Mouse (Mus musculus): ENCODE measurements around the gene Zbtb48. TPM values are rescaled to one million over a fixed set of nuclear protein-coding genes. Genes with fewer than 3 reads are reported as not detected.

Gene Zbtb48
- polyA plus RNA-seq (2017; shearing (Covaris generic)): 32.4 TPM

DNA sequence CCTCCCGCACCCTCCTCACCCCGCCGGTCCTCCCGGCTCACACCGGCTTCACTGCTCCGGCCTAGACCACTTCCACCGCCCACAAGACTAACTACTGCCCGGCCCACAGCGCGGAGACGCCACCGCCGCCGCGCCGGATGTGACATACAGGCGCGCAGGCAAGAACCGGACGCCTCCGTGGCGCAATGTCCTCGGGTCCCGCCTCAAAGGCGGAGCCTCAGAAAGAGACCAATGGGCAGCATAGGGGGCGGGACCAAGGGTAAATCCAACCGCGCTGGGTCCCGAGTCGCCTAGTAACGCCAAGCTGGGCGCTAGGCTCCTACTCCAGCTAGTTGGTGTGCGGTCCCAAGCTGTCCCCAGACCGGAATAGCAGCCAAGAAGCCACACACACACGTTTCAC, at the start of gene Zbtb48:
TSS of gene Zbtb48 (minus strand) at position 148 of the 400 bp plus-strand sequence.

DNA sequence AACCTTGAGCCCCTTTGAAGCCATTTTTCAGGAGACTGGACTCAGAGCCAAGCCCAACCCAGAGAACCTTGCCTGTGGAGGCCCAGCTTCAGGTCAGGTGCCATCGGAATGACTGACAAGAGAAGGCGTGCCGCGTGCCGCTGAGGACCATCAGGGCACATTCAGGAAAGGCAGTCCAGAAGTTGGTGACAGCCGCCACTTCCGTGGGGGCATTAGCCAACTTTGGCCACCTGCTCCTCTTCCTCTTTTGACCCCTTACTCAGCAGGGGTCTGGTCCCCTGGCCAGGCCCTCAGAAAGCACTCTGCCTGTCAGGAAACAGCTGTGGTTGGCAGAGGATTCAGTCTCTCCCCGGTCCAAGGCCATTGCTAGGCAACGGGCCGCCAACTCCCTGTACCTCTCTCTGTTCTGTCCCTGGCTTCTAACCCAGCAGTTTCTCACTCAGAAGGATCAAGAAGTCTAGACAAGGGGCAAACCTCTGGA, 44.7 kb upstream of the Zbtb48 start, which contains the start of gene Plekhg5:
TSS of gene Plekhg5 (plus strand) at position 378 of the 481 bp plus-strand sequence.

GRCm38 (mm10) chr4:152038985-152039830, 11.7 kb upstream of the Zbtb48 start, which contains the start of gene Nol9:
TSS of gene Nol9 (plus strand) at chr4:152039321.

DNA sequence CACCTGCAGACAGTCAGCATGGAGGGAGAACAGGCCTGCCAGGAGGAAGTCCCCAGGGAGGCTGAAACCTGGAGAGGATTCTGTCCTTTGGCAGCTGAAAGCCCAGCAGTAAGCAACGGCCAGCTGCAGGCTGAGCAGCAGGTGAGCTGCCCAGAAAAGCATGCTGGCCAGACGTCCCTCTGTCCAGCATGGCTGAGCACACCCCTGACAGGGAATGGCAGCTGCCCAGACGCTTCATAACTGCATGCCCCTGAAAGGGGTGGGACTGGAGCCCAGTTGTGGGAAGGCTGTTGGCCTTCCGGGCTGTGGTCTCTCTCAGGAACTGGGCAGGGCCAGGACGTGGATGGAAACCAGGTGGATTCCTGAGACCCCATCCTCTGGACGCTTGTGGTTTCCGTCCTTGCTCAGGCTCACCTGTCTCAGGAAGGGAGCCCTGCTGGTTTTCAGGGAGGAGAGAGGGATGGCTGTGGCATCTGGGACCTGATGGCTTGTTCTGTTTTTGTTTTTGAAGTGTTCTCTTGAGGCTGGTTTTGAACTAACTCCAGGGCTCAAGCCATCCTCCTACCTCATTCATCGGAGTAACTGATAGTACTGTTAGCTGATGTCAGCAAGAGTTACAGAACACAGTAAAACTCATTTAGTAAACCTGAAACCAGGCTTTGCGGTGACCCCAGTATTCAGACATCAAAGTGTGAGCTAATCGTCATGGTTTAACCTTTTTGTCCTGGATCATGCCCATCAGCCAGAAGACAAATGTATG, 10.9 kb upstream of the Zbtb48 start, which contains the start of gene Tas1r1:
TSS of gene Tas1r1 (minus strand) at position 344 of the 760 bp plus-strand sequence.

DNA sequence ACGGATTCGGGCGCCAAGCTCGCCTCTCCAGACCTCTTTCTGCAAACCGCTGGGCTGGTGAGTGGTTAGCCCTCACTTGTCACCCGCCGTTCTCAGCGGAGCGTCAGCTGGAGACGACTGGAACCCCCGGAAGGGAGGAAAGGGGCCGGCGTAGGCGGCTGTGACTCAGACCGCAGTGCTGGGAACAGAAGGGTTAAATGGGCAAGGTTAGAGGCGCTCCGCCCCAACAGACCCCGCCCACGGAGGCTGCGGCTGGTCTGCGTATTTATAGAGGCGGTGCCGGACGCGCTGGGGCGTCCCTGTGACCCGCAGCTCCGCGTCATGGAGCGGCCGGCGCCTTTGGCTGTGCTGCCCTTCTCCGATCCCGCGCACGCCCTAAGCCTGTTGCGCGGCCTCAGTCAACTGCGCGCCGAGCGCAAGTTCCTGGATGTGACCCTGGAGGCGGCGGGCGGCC, 18.8 kb downstream of the Zbtb48 start, which contains the start of gene Klhl21:
TSS of gene Klhl21 (plus strand) at position 182 of the 454 bp plus-strand sequence.

DNA sequence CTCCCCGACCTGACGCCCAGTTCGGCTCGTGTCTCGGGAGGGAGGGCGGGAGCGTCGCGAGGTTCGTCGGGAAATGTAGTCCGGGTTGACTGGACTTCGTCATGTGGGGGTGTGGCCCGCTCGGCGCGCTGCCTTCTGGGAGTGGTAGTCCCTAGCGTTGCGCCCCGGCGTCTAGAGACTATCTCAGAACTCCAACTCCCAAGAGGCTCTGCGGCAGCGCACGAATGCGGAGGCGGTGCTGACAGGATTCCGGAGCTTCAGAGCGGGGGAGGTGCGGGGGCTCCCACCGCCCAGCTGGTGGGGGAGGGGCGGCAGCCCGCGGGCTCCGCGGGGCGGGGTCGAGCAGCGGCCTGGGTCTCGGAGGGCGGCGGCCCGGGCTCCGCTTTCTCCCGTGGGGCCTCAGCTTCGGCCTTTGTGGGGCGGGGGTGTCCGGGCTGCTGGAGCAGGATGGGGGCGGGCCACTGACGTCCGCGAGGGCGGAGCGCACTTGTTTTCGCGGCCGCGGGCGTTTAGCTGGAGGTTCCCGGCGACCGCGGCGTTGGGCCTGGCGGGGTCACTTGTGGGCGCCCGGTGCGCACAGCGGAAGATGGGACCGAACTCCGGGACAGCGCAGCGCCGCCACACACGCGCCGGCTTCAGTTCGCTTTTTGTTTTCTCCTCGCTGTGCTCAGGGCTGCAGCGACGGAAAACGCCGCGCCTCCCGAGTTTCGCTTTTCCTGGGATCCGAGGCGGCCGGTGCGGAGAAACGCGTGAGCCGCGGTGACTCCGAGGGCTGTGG, 31.1 kb downstream of the Zbtb48 start, which contains the start of gene Phf13:
TSS of gene Phf13 (minus strand) at position 86 of the 778 bp plus-strand sequence.

GRCm38 (mm10) chr4:151988342-151989109, 38.9 kb downstream of the Zbtb48 start, which contains the start of gene Thap3:
TSS of gene Thap3 (minus strand) at chr4:151988997.

Other genes starting within 250 kb of the Zbtb48 start
- 41.7 TPM for gene Camta1, start 165.8 kb downstream of the Zbtb48 start, polyA plus RNA-seq (2017; shearing (Covaris generic))
- gene Dnajc11, start 94.0 kb downstream of the Zbtb48 start, polyA plus RNA-seq (2017; shearing (Covaris generic)): 44.9 TPM
- gene Thap3, start 38.7 kb downstream of the Zbtb48 start, polyA plus RNA-seq (2017; shearing (Covaris generic)): 80.1 TPM
- gene Phf13, start 31.4 kb downstream of the Zbtb48 start, polyA plus RNA-seq (2017; shearing (Covaris generic)): 64.0 TPM
- gene Klhl21, start 18.9 kb downstream of the Zbtb48 start, polyA plus RNA-seq (2017; shearing (Covaris generic)): 56.3 TPM
- not detected for gene Tas1r1, start 10.9 kb upstream of the Zbtb48 start, polyA plus RNA-seq (2017; shearing (Covaris generic))
- 47.1 TPM for gene Nol9, start 11.7 kb upstream of the Zbtb48 start, polyA plus RNA-seq (2017; shearing (Covaris generic))
- 1.5 TPM for gene Plekhg5, start 44.8 kb upstream of the Zbtb48 start, polyA plus RNA-seq (2017; shearing (Covaris generic))
- gene Tnfrsf25, start 88.3 kb upstream of the Zbtb48 start, polyA plus RNA-seq (2017; shearing (Covaris generic)): 72.7 TPM
- gene Espn, start 124.7 kb upstream of the Zbtb48 start, polyA plus RNA-seq (2017; shearing (Covaris generic)): 9.3 TPM
- not detected for gene Hes2, start 131.2 kb upstream of the Zbtb48 start, polyA plus RNA-seq (2017; shearing (Covaris generic))
- 6.2 TPM for gene Acot7, start 150.5 kb upstream of the Zbtb48 start, polyA plus RNA-seq (2017; shearing (Covaris generic))
- gene Gpr153, start 246.6 kb upstream of the Zbtb48 start, polyA plus RNA-seq (2017; shearing (Covaris generic)): not detected

All from naive thymus-derived CD4-positive, alpha-beta T cell, adult 5 months (primary cell).